Mouse (Mus musculus): ENCODE data around the gene Pik3ca.

DNA sequence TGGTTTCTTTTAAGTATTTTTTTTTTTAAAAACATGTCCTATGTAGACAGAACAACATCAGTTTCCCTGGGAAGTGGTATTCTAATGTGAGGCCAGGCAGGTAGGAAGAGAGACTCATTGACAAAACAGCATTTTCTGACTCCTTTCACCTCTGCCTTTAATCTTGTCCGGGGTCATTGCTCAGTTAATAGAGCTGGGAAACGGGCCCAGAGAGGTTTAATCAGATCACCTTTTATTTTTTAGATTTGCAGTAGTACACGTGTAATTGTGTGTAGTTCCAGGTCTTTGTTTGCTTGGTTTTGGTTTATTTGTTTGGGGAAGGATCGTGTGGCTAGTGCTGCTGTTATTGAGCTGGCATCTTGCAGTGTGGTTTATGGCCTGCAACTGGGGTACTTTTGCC, 1.9 kb downstream of the Pik3ca start:
- TF ChIP-seq CTCF (IDR thresholded peaks at IDR 0.05; ENCODE audit: low read depth) = no peak
- TF ChIP-seq EP300 (IDR thresholded peaks at IDR 0.05; ENCODE audit: low read depth) = no peak
